Mouse (Mus musculus) heart, embryonic 13.5 days (tissue): ENCODE data around the gene Klhdc1. TPM values are rescaled to one million over a fixed set of nuclear protein-coding genes. Genes with fewer than 3 reads are reported as not detected.

ENCODE experiments used
- polyA plus RNA-seq: library from polyadenylated mRNA; unstranded; fragments of >200 nt; fragmentation: Nextera tagmentation; extraction: Ambion mirVana; gene quantifications from 2 replicates; pipeline ENCODE4 v1.2.1, GENCODE M21; 2015

The Klhdc1 gene
- polyA plus RNA-seq, 1 experiment from 2014 or later, result 8.6 TPM

Other genes starting within 250 kb of the Klhdc1 start
- 1,386 and 1,427 TPM in 2 replicates for gene Rps29, start 82.0 kb upstream of the Klhdc1 start, polyA plus RNA-seq
- gene Lrr1, start 72.4 kb upstream of the Klhdc1 start, polyA plus RNA-seq, result 12.8 and 18.0 TPM in 2 replicates
- gene Rpl36al, start 57.1 kb upstream of the Klhdc1 start, polyA plus RNA-seq, result 471 and 531 TPM in 2 replicates
- gene Mgat2, start 57.0 kb upstream of the Klhdc1 start, polyA plus RNA-seq, result 36.5 and 36.8 TPM in 2 replicates
- 19.0 and 20.5 TPM in 2 replicates for gene Gm49383, start 44.1 kb upstream of the Klhdc1 start, polyA plus RNA-seq
- gene Dnaaf2, start 42.7 kb upstream of the Klhdc1 start, polyA plus RNA-seq, result 6.4 and 6.8 TPM in 2 replicates
- gene Gm49384, start 36.9 kb upstream of the Klhdc1 start, polyA plus RNA-seq, result 14.2 and 20.8 TPM in 2 replicates
- gene Pole2, start 13.0 kb upstream of the Klhdc1 start, polyA plus RNA-seq, result 14.6 and 18.5 TPM in 2 replicates
- 118 and 123 TPM in 2 replicates for gene Klhdc2, start 55.5 kb downstream of the Klhdc1 start, polyA plus RNA-seq
- gene Nemf, start 116.0 kb downstream of the Klhdc1 start, polyA plus RNA-seq, result 56.4 and 64.7 TPM in 2 replicates
- gene Arf6, start 131.0 kb downstream of the Klhdc1 start, polyA plus RNA-seq, result 31.5 and 31.9 TPM in 2 replicates
- gene Gm9887, start 131.3 kb downstream of the Klhdc1 start, polyA plus RNA-seq, result 0.88 and 0.94 TPM in 2 replicates